Mouse (Mus musculus) stomach, embryonic 15.5 days (tissue): ENCODE measurements around the gene Rnf114. TPM values are rescaled to one million over a fixed set of nuclear protein-coding genes. Genes with fewer than 3 reads are reported as not detected.

Experiments
- ATAC-seq: fragments of 200-750 bp; cut with Nextera tagmentation; 2 replicates; pipeline ENCODE4 v1.8.0; 2017; ENCODE audit warnings: low read depth, moderate number of reproducible peaks, moderate TSS enrichment; ENCODE audit not compliant: insufficient read depth, low FRiP score
- H3K27ac ChIP-seq: fragments of 300-500 bp; sonication (generic); 2 replicates; pipeline ENCODE4 v1.5.1; 2015; ENCODE audit warnings: mild to moderate bottlenecking, inconsistent platforms
- H3K27me3 ChIP-seq: fragments of 300-500 bp; sonication (generic); replicated peaks from 2 replicates; pipeline ENCODE4 v1.6.1; 2015; ENCODE audit warnings: inconsistent platforms
- H3K36me3 ChIP-seq: fragments of 300-500 bp; sonication (generic); 2 replicates; pipeline ENCODE4 v1.6.1; 2015; ENCODE audit warnings: inconsistent platforms
- H3K4me1 ChIP-seq: fragments of 300-500 bp; sonication (generic); 2 replicates; pipeline ENCODE4 v1.6.1; 2015; ENCODE audit warnings: inconsistent platforms
- H3K4me2 ChIP-seq: fragments of 300-500 bp; sonication (generic); 2 replicates; pipeline ENCODE4 v1.6.1; 2015; ENCODE audit warnings: mild to moderate bottlenecking, inconsistent platforms
- H3K4me3 ChIP-seq: fragments of 300-500 bp; sonication (generic); replicated peaks from 2 replicates; pipeline ENCODE4 v1.5.1; 2015; ENCODE audit warnings: inconsistent platforms
- H3K9ac ChIP-seq: fragments of 300-500 bp; sonication (generic); 2 replicates; pipeline ENCODE4 v1.6.1; 2015; ENCODE audit warnings: inconsistent platforms
- H3K9me3 ChIP-seq: fragments of 300-500 bp; sonication (generic); 2 replicates; pipeline ENCODE4 v1.6.1; 2016; ENCODE audit warnings: inconsistent platforms
- WGBS: fragments of 180-500 bp; shearing (Covaris S2); methylation state at CpG from one replicate; pipeline ENCODE4 v1.1.7; 2015; 5-methylcytosine and 5-hydroxymethylcytosine counted together
- polyA plus RNA-seq: library from polyadenylated mRNA; unstranded; fragments of >200 nt; fragmentation: Nextera tagmentation; extraction: Ambion mirVana; gene quantifications from 2 replicates; pipeline ENCODE4 v1.2.1, GENCODE M21; 2015

Rnf114 gene
- polyA plus RNA-seq, 1 experiment from 2014 or later, result 71.9 TPM

- ATAC-seq, result no peak
- H3K9ac ChIP-seq, result no peak overlapping the region
- H3K27me3 ChIP-seq, result no peaks in the 10 kb centered on the region
- H3K4me2 ChIP-seq, result no peak overlapping the region
- H3K4me3 ChIP-seq, result no peak overlapping the region
- H3K27ac ChIP-seq, result no peak overlapping the region
- H3K36me3 ChIP-seq, result peaks cover 48% of the 10 kb centered on the region
- 90% methylated on average over 4 of the region's 4 CpGs for WGBS
- H3K9me3 ChIP-seq, result no peaks in the 10 kb centered on the region
- H3K4me1 ChIP-seq, result peaks cover 20% of the 10 kb centered on the region
Observed at GRCm38 (mm10) chr2:167508569-167508968, 16.1 kb downstream of the Rnf114 start.

- Histone ChIP-seq H3K4me2 (no peak overlapping the region), H3K36me3 (peaks cover 66% of the 10 kb centered on the region), H3K27ac (peak overlapping the region; percentile 12; the same call in 1 of the 2 replicates), H3K27me3 (no peaks in the 10 kb centered on the region), H3K9ac (no peak overlapping the region), H3K4me1 (peaks cover 5% of the 10 kb centered on the region), H3K9me3 (no peaks in the 10 kb centered on the region), H3K4me3 (no peak overlapping the region)
- peak; percentile 29; the same call in 1 of the 2 replicates for ATAC-seq
- 76% methylated on average over 3 of the region's 3 CpGs for WGBS
Observed at GRCm38 (mm10) chr2:167510485-167510884, 18.0 kb downstream of the Rnf114 start.

GRCm38 (mm10) chr2:167512365-167512764 lies 19.9 kb downstream of the Rnf114 start:
- no peak for ATAC-seq
- no peak overlapping the region for H3K4me3 ChIP-seq
- peaks cover 76% of the 10 kb centered on the region for H3K36me3 ChIP-seq
- no peaks in the 10 kb centered on the region for H3K4me1 ChIP-seq
- 95% methylated on average over 9 of the region's 9 CpGs for WGBS
- no peaks in the 10 kb centered on the region for H3K27me3 ChIP-seq
- H3K4me2 ChIP-seq, result no peak overlapping the region
- H3K27ac ChIP-seq, result no peak overlapping the region
- H3K9me3 ChIP-seq, result no peaks in the 10 kb centered on the region
- no peak overlapping the region for H3K9ac ChIP-seq

- Histone ChIP-seq H3K36me3 (peaks cover 77% of the 10 kb centered on the region), H3K4me2 (no peak overlapping the region), H3K4me3 (no peak overlapping the region), H3K9me3 (no peaks in the 10 kb centered on the region), H3K27ac (no peak overlapping the region), H3K4me1 (no peaks in the 10 kb centered on the region), H3K27me3 (no peaks in the 10 kb centered on the region), H3K9ac (no peak overlapping the region)
- 91% methylated on average over 5 of the region's 5 CpGs for WGBS
- no peak for ATAC-seq
Observed at GRCm38 (mm10) chr2:167512970-167513369, 20.5 kb downstream of the Rnf114 start.

GRCm38 (mm10) chr2:167514641-167515040 lies 22.2 kb downstream of the Rnf114 start:
- H3K4me3 ChIP-seq, result no peak overlapping the region
- peaks cover 65% of the 10 kb centered on the region for H3K36me3 ChIP-seq
- H3K9me3 ChIP-seq, result no peaks in the 10 kb centered on the region
- no peak overlapping the region for H3K4me2 ChIP-seq
- H3K27me3 ChIP-seq, result no peaks in the 10 kb centered on the region
- H3K27ac ChIP-seq, result no peak overlapping the region
- no peak overlapping the region for H3K9ac ChIP-seq
- 95% methylated on average over 4 of the region's 4 CpGs for WGBS
- no peaks in the 10 kb centered on the region for H3K4me1 ChIP-seq
- no peak for ATAC-seq

- H3K36me3 ChIP-seq, result peaks cover 65% of the 10 kb centered on the region
- H3K9me3 ChIP-seq, result no peaks in the 10 kb centered on the region
- H3K4me3 ChIP-seq, result no peak overlapping the region
- H3K4me1 ChIP-seq, result no peaks in the 10 kb centered on the region
- H3K9ac ChIP-seq, result no peak overlapping the region
- whole genome bisulfite sequencing, result 86% methylated on average over 5 of the region's 5 CpGs
- no peak overlapping the region for H3K4me2 ChIP-seq
- no peak overlapping the region for H3K27ac ChIP-seq
- H3K27me3 ChIP-seq, result no peaks in the 10 kb centered on the region
- ATAC-seq, result no peak
Observed at GRCm38 (mm10) chr2:167515688-167516087, 23.2 kb downstream of the Rnf114 start.

GRCm38 (mm10) chr2:167519606-167520252 lies 27.3 kb downstream of the Rnf114 start:
- ATAC-seq, result no peak
- H3K27me3 ChIP-seq, result no peaks in the 10 kb centered on the region

GRCm38 (mm10) chr2:167528278-167528677 lies 35.8 kb downstream of the Rnf114 start:
- H3K9ac ChIP-seq, result no peak overlapping the region
- H3K36me3 ChIP-seq, result no peaks in the 10 kb centered on the region
- no peak overlapping the region for H3K27ac ChIP-seq
- no peak for ATAC-seq
- 14% methylated on average over 5 of the region's 5 CpGs for WGBS
- H3K4me3 ChIP-seq, result no peak overlapping the region
- H3K27me3 ChIP-seq, result no peaks in the 10 kb centered on the region
- H3K4me2 ChIP-seq, result no peak overlapping the region
- H3K4me1 ChIP-seq, result no peaks in the 10 kb centered on the region
- no peaks in the 10 kb centered on the region for H3K9me3 ChIP-seq

More at GRCm38 (mm10) chr2:167519606-167520252, 27.3 kb downstream of the Rnf114 start:
- no peak overlapping the region for H3K4me2 ChIP-seq
- WGBS, result 73% methylated on average over 5 of the region's 5 CpGs
- no peak overlapping the region for H3K4me3 ChIP-seq
- no peak overlapping the region for H3K27ac ChIP-seq
- no peaks in the 10 kb centered on the region for H3K9me3 ChIP-seq
- H3K36me3 ChIP-seq, result peaks cover 31% of the 10 kb centered on the region
- no peak overlapping the region for H3K9ac ChIP-seq
- no peaks in the 10 kb centered on the region for H3K4me1 ChIP-seq

GRCm38 (mm10) chr2:167529935-167530513 lies 37.6 kb downstream of the Rnf114 start:
- no peak for ATAC-seq
- H3K4me3 ChIP-seq, result no peak overlapping the region
- 49% methylated on average over 5 of the region's 5 CpGs for WGBS
- no peaks in the 10 kb centered on the region for H3K9me3 ChIP-seq
- H3K4me2 ChIP-seq, result no peak overlapping the region
- H3K9ac ChIP-seq, result no peak overlapping the region
- no peaks in the 10 kb centered on the region for H3K36me3 ChIP-seq
- no peaks in the 10 kb centered on the region for H3K27me3 ChIP-seq
- no peak overlapping the region for H3K27ac ChIP-seq
- no peaks in the 10 kb centered on the region for H3K4me1 ChIP-seq

GRCm38 (mm10) chr2:167530536-167530935 lies 38.1 kb downstream of the Rnf114 start:
- 73% methylated on average over 4 of the region's 4 CpGs for WGBS
- H3K36me3 ChIP-seq, result no peaks in the 10 kb centered on the region
- no peak overlapping the region for H3K4me2 ChIP-seq
- no peaks in the 10 kb centered on the region for H3K9me3 ChIP-seq
- no peak overlapping the region for H3K9ac ChIP-seq
- H3K27ac ChIP-seq, result no peak overlapping the region
- ATAC-seq, result no peak
- H3K27me3 ChIP-seq, result no peaks in the 10 kb centered on the region
- no peaks in the 10 kb centered on the region for H3K4me1 ChIP-seq
- H3K4me3 ChIP-seq, result no peak overlapping the region

- Histone ChIP-seq H3K27ac (no peak overlapping the region), H3K4me3 (no peak overlapping the region), H3K9ac (no peak overlapping the region), H3K27me3 (peaks cover 8% of the 10 kb centered on the region; the same call in 1 of the 2 replicates), H3K4me1 (no peaks in the 10 kb centered on the region), H3K36me3 (no peaks in the 10 kb centered on the region), H3K9me3 (no peaks in the 10 kb centered on the region), H3K4me2 (no peak overlapping the region)
- no peak for ATAC-seq
- 21% methylated on average over 13 of the region's 13 CpGs for WGBS
Observed at GRCm38 (mm10) chr2:167532131-167532530, 39.7 kb downstream of the Rnf114 start.

- Histone ChIP-seq H3K9ac (no peak overlapping the region), H3K4me2 (no peak overlapping the region), H3K27ac (no peak overlapping the region), H3K27me3 (peaks cover 15% of the 10 kb centered on the region; the same call in 1 of the 2 replicates), H3K36me3 (no peaks in the 10 kb centered on the region), H3K4me3 (no peak overlapping the region), H3K9me3 (no peaks in the 10 kb centered on the region), H3K4me1 (0 out of 2 replicates have a peak, but pooled peaks cover 8% of the 10 kb centered on the region)
- ATAC-seq, result no peak
Observed at GRCm38 (mm10) chr2:167533880-167534279, 41.4 kb downstream of the Rnf114 start.
